Mouse (Mus musculus): ENCODE data around the gene Gm20716.

- no peak for TF ChIP-seq CTCF (IDR thresholded peaks at IDR 0.05; ENCODE audit: extremely low read depth, insufficient read length, insufficient replicate concordance, low read depth, low read length)
- no peak for TF ChIP-seq POLR2A (IDR thresholded peaks at IDR 0.05; ENCODE audit: low read depth, low read length)
Observed at GRCm38 (mm10) chr2:168156361-168156760, 73.8 kb downstream of the Gm20716 start.
